Mouse (Mus musculus) ovary, adult 10 weeks (tissue): ENCODE measurements around the gene Olfr957. TPM values are rescaled to one million over a fixed set of nuclear protein-coding genes. Genes with fewer than 3 reads are reported as not detected.

Source experiments
- polyA plus RNA-seq: library from polyadenylated mRNA; stranded (reverse); fragments of 350-450 nt; fragmentation: Illumina TruSeq; extraction: RNeasy Lipid Tissue Mini Kit (QIAGEN cat#74804); gene quantifications from one replicate; pipeline ENCODE4 v1.2.3, GENCODE M21; 2014

Gene Olfr957
- polyA plus RNA-seq, result not detected

GRCm38 (mm10) chr9:39515531-39515930 is at the start of gene Olfr957:
TSS of gene Olfr957 (minus strand) at chr9:39515809.

GRCm38 (mm10) chr9:39553946-39554345 is 38.3 kb upstream of the Olfr957 start, which contains the start of gene Olfr958:
TSS of gene Olfr958 (minus strand) at chr9:39554054.

GRCm38 (mm10) chr9:39493895-39494294 is 21.7 kb downstream of the Olfr957 start, which contains the start of gene Olfr44:
TSS of gene Olfr44 (minus strand) at chr9:39493995.

DNA sequence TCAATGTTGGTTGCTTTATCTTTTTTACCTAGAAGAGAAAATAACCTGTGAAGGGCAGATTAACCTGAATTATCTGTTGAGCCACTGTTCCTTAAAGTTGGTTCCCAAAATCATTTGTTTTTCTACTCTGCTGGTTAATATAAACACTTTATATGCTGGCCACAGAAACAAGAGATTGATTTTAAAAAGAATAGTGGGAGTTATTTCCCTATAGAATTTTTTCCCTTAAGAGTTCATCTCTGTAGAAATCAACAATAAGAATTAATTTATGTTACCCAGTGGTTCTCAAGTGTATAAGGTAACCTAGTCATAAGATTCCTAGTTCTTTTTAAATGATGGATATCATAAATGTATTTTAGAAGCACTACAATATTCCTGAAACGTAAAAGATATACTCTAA is 43.8 kb downstream of the Olfr957 start, which contains the start of gene Olfr955:
Gene Olfr955, minus strand, starts transcription at position 101 of the 400 bp plus-strand sequence.

Other genes starting within 250 kb of the Olfr957 start
- gene Olfr945, start 239.0 kb downstream of the Olfr957 start, polyA plus RNA-seq, result not detected
- gene Olfr948, start 189.8 kb downstream of the Olfr957 start, polyA plus RNA-seq, result not detected
- not detected for gene Olfr951, start 128.4 kb downstream of the Olfr957 start, polyA plus RNA-seq
- gene Olfr952, start 88.7 kb downstream of the Olfr957 start, polyA plus RNA-seq, result not detected
- not detected for gene Olfr954, start 59.1 kb downstream of the Olfr957 start, polyA plus RNA-seq
- not detected for gene Olfr955, start 43.9 kb downstream of the Olfr957 start, polyA plus RNA-seq
- gene Olfr44, start 21.8 kb downstream of the Olfr957 start, polyA plus RNA-seq, result not detected
- gene Olfr958, start 38.2 kb upstream of the Olfr957 start, polyA plus RNA-seq, result not detected
- not detected for gene Olfr959, start 59.8 kb upstream of the Olfr957 start, polyA plus RNA-seq
- 5.8 TPM for gene AW551984, start 88.6 kb upstream of the Olfr957 start, polyA plus RNA-seq
- not detected for gene Olfr148, start 94.8 kb upstream of the Olfr957 start, polyA plus RNA-seq
- not detected for gene Olfr960, start 105.6 kb upstream of the Olfr957 start, polyA plus RNA-seq
- gene Olfr961, start 129.3 kb upstream of the Olfr957 start, polyA plus RNA-seq, result not detected
- gene Olfr963, start 151.4 kb upstream of the Olfr957 start, polyA plus RNA-seq, result not detected
- not detected for gene Olfr149, start 191.3 kb upstream of the Olfr957 start, polyA plus RNA-seq
- gene Olfr965, start 195.5 kb upstream of the Olfr957 start, polyA plus RNA-seq, result not detected
- gene Olfr150, start 215.2 kb upstream of the Olfr957 start, polyA plus RNA-seq, result not detected
- not detected for gene Olfr967, start 230.4 kb upstream of the Olfr957 start, polyA plus RNA-seq